Mouse (Mus musculus): ENCODE results near the gene Gm20388. TPM values are rescaled to one million over a fixed set of nuclear protein-coding genes. Genes with fewer than 3 reads are reported as not detected.

The Gm20388 gene
- polyA plus RNA-seq, 1 experiment: 28.1 TPM

DNA sequence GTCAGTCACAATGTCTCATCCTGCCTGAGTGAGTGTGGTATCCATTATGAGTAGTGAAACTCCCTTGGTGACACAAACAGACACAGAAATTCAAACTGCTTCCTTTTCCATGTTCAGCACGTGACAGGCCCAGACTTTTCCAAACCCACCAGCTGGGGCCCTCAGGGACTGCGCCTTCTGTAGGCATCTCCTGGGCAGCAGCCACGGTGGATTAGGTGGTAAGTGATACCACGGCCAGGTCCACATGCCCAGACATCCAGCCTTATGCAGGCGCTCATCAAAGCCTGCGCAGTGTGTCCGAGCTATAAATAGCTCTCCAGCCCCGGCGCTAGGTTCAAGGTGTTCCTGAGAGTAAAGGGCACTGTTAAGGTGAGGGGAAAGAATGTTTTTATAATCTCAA is 3961.4 kb downstream of the Gm20388 start:
- Histone ChIP-seq H3K27ac (ENCODE audit: insufficient read depth, low read length) (no peak overlapping the region), H3K4me3 (ENCODE audit: low read depth, low read length) (no peak overlapping the region), H3K36me3 (ENCODE audit: control insufficient read depth, insufficient read depth, low read length, poor library complexity, severe bottlenecking) (no peaks in the 10 kb centered on the region), H3K9ac (ENCODE audit: low read depth, poor library complexity, severe bottlenecking) (no peak overlapping the region), H3K9me3 (replicated peaks; ENCODE audit: control insufficient read depth, insufficient read depth, low read length, poor library complexity, severe bottlenecking) (no peaks in the 10 kb centered on the region), H3K27me3 (ENCODE audit: control insufficient read depth, insufficient read depth, low read length, poor library complexity, severe bottlenecking) (no peaks in the 10 kb centered on the region), H3K4me1 (ENCODE audit: control insufficient read depth, insufficient read depth, low read length) (no peaks in the 10 kb centered on the region)
- TF ChIP-seq CTCF (IDR thresholded peaks at IDR 0.05; ENCODE audit: low read depth, low read length) (no peak), EP300 (IDR thresholded peaks at IDR 0.05; ENCODE audit: insufficient read depth, low read depth, low read length) (no peak), POLR2A (IDR thresholded peaks at IDR 0.05; ENCODE audit: insufficient read depth, low read length) (no peak)

GRCm38 (mm10) chr8:123873364-123873763 is 3962.7 kb downstream of the Gm20388 start:
- Histone ChIP-seq H3K4me3 (ENCODE audit: low read depth, low read length) (no peak overlapping the region), H3K27me3 (ENCODE audit: control insufficient read depth, insufficient read depth, low read length, poor library complexity, severe bottlenecking) (no peaks in the 10 kb centered on the region), H3K27ac (ENCODE audit: insufficient read depth, low read length) (no peak overlapping the region), H3K36me3 (ENCODE audit: control insufficient read depth, insufficient read depth, low read length, poor library complexity, severe bottlenecking) (no peaks in the 10 kb centered on the region), H3K4me1 (ENCODE audit: control insufficient read depth, insufficient read depth, low read length) (no peaks in the 10 kb centered on the region), H3K9ac (ENCODE audit: low read depth, poor library complexity, severe bottlenecking) (no peak overlapping the region), H3K9me3 (replicated peaks; ENCODE audit: control insufficient read depth, insufficient read depth, low read length, poor library complexity, severe bottlenecking) (no peaks in the 10 kb centered on the region)
- TF ChIP-seq EP300 (IDR thresholded peaks at IDR 0.05; ENCODE audit: insufficient read depth, low read depth, low read length) (no peak), CTCF (IDR thresholded peaks at IDR 0.05; ENCODE audit: low read depth, low read length) (no peak), POLR2A (IDR thresholded peaks at IDR 0.05; ENCODE audit: insufficient read depth, low read length) (no peak)

GRCm38 (mm10) chr8:123874324-123874723 is 3963.7 kb downstream of the Gm20388 start:
- H3K4me3 ChIP-seq (ENCODE audit: low read depth, low read length): no peak overlapping the region
- H3K9me3 ChIP-seq (replicated peaks; ENCODE audit: control insufficient read depth, insufficient read depth, low read length, poor library complexity, severe bottlenecking): no peaks in the 10 kb centered on the region
- H3K9ac ChIP-seq (ENCODE audit: low read depth, poor library complexity, severe bottlenecking): no peak overlapping the region
- no peak overlapping the region for H3K27ac ChIP-seq (ENCODE audit: insufficient read depth, low read length)
- no peaks in the 10 kb centered on the region for H3K27me3 ChIP-seq (ENCODE audit: control insufficient read depth, insufficient read depth, low read length, poor library complexity, severe bottlenecking)
- H3K4me1 ChIP-seq (ENCODE audit: control insufficient read depth, insufficient read depth, low read length): no peaks in the 10 kb centered on the region
- no peaks in the 10 kb centered on the region for H3K36me3 ChIP-seq (ENCODE audit: control insufficient read depth, insufficient read depth, low read length, poor library complexity, severe bottlenecking)
- TF ChIP-seq CTCF (IDR thresholded peaks at IDR 0.05; ENCODE audit: low read depth, low read length): no peak

DNA sequence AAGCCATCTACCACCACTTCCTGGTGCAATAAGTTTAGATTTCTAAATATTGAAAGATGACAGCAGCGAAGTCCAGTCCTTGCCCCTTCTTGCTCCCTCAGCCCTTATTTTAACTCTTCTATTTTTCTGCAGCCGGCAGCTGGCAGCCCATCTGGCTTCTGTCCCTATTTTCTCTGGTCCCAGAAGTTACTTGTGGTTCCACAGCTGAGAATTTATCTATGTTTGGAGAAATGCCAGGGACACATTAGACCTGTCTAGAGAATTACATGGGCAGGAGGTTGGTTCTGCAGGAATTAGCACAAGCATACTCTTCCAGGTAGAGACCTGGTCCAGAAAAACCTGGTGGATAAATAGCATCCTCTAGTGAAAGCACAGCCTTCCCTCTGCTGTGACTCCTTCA is 3967.2 kb downstream of the Gm20388 start:
- no peak for TF ChIP-seq CTCF (IDR thresholded peaks at IDR 0.05; ENCODE audit: low read depth, low read length)
- TF ChIP-seq EP300 (IDR thresholded peaks at IDR 0.05; ENCODE audit: insufficient read depth, low read depth, low read length): no peak
- no peak for TF ChIP-seq POLR2A (IDR thresholded peaks at IDR 0.05; ENCODE audit: insufficient read depth, low read length)
- Histone ChIP-seq H3K4me1 (ENCODE audit: control insufficient read depth, insufficient read depth, low read length) (no peaks in the 10 kb centered on the region), H3K9ac (ENCODE audit: low read depth, poor library complexity, severe bottlenecking) (no peak overlapping the region), H3K36me3 (ENCODE audit: control insufficient read depth, insufficient read depth, low read length, poor library complexity, severe bottlenecking) (no peaks in the 10 kb centered on the region), H3K27ac (ENCODE audit: insufficient read depth, low read length) (no peak overlapping the region), H3K9me3 (replicated peaks; ENCODE audit: control insufficient read depth, insufficient read depth, low read length, poor library complexity, severe bottlenecking) (no peaks in the 10 kb centered on the region), H3K27me3 (ENCODE audit: control insufficient read depth, insufficient read depth, low read length, poor library complexity, severe bottlenecking) (no peaks in the 10 kb centered on the region), H3K4me3 (ENCODE audit: low read depth, low read length) (no peak overlapping the region)

DNA sequence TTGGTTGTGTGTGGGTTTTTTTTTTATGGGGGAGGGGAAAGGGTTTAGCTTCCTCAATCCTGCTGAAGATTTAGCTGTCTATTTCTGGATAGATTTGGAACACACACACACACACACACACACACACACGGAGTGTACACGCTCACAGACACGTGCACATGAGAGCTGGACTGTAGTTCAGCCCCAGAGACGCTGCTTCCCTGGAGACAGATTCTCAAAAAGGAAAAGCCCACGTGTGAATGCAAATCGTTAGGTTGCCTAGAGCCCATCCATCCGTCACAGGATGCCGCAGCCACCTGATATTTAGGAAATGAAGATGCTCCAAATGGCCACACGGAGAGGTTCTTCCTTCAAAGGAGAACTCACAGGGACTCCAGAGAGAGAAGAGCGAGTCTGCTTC is 3969.6 kb downstream of the Gm20388 start:
- H3K36me3 ChIP-seq (ENCODE audit: control insufficient read depth, insufficient read depth, low read length, poor library complexity, severe bottlenecking): no peaks in the 10 kb centered on the region
- H3K4me3 ChIP-seq (ENCODE audit: low read depth, low read length): no peak overlapping the region
- no peaks in the 10 kb centered on the region for H3K4me1 ChIP-seq (ENCODE audit: control insufficient read depth, insufficient read depth, low read length)
- no peak overlapping the region for H3K9ac ChIP-seq (ENCODE audit: low read depth, poor library complexity, severe bottlenecking)
- H3K27ac ChIP-seq (ENCODE audit: insufficient read depth, low read length): no peak overlapping the region
- no peaks in the 10 kb centered on the region for H3K9me3 ChIP-seq (replicated peaks; ENCODE audit: control insufficient read depth, insufficient read depth, low read length, poor library complexity, severe bottlenecking)
- no peak for TF ChIP-seq EP300 (IDR thresholded peaks at IDR 0.05; ENCODE audit: insufficient read depth, low read depth, low read length)
- no peak for TF ChIP-seq POLR2A (IDR thresholded peaks at IDR 0.05; ENCODE audit: insufficient read depth, low read length)
- no peak for TF ChIP-seq CTCF (IDR thresholded peaks at IDR 0.05; ENCODE audit: low read depth, low read length)
- no peaks in the 10 kb centered on the region for H3K27me3 ChIP-seq (ENCODE audit: control insufficient read depth, insufficient read depth, low read length, poor library complexity, severe bottlenecking)

DNA sequence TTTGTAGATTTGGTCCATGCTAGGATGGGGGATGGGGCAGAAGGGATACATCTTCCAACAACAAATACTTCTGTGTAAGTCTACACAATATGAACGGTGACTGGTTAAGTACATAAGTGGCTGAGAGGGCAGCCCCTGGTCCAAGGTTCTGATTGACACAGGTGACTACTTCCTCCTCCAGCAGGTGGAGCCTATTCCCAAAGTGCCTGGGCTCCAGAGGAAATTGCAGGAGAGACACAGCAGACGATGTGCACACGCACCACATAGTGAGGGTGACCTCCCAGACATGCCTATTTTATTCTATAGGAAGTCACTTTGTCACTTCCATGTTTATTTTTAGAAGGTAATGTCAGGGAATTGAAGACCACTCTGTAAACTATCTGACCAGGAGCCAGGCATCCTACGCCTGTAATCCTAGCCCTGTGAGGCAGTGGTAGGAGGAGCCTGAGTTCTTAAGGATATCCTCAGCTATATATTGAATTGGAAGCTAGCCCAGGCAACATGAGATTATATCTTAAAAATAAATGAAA is 3970.2 kb downstream of the Gm20388 start:
- H3K9ac ChIP-seq (ENCODE audit: low read depth, poor library complexity, severe bottlenecking): no peak overlapping the region
- no peaks in the 10 kb centered on the region for H3K36me3 ChIP-seq (ENCODE audit: control insufficient read depth, insufficient read depth, low read length, poor library complexity, severe bottlenecking)
- no peaks in the 10 kb centered on the region for H3K27me3 ChIP-seq (ENCODE audit: control insufficient read depth, insufficient read depth, low read length, poor library complexity, severe bottlenecking)
- TF ChIP-seq POLR2A (IDR thresholded peaks at IDR 0.05; ENCODE audit: insufficient read depth, low read length) (no peak), CTCF (IDR thresholded peaks at IDR 0.05; ENCODE audit: low read depth, low read length) (peak; percentile 43)
- H3K4me1 ChIP-seq (ENCODE audit: control insufficient read depth, insufficient read depth, low read length): no peaks in the 10 kb centered on the region
- H3K9me3 ChIP-seq (replicated peaks; ENCODE audit: control insufficient read depth, insufficient read depth, low read length, poor library complexity, severe bottlenecking): no peaks in the 10 kb centered on the region
- H3K4me3 ChIP-seq (ENCODE audit: low read depth, low read length): no peak overlapping the region
- H3K27ac ChIP-seq (ENCODE audit: insufficient read depth, low read length): no peak overlapping the region

All from ES-Bruce4 (cell line).